Mouse (Mus musculus): ENCODE data around the gene Actn1. TPM values are rescaled to one million over a fixed set of nuclear protein-coding genes. Genes with fewer than 3 reads are reported as not detected.

Actn1 gene
- total RNA-seq (2012; rRNA removed) (4.9 and 5.5 TPM in 2 replicates), total RNA-seq (2014; rRNA removed) (2.4 and 2.7 TPM in 2 replicates), polyA plus RNA-seq (2012; ENCODE audit: insufficient read length, low read depth) (10.9 and 13.2 TPM in 2 replicates)

DNA sequence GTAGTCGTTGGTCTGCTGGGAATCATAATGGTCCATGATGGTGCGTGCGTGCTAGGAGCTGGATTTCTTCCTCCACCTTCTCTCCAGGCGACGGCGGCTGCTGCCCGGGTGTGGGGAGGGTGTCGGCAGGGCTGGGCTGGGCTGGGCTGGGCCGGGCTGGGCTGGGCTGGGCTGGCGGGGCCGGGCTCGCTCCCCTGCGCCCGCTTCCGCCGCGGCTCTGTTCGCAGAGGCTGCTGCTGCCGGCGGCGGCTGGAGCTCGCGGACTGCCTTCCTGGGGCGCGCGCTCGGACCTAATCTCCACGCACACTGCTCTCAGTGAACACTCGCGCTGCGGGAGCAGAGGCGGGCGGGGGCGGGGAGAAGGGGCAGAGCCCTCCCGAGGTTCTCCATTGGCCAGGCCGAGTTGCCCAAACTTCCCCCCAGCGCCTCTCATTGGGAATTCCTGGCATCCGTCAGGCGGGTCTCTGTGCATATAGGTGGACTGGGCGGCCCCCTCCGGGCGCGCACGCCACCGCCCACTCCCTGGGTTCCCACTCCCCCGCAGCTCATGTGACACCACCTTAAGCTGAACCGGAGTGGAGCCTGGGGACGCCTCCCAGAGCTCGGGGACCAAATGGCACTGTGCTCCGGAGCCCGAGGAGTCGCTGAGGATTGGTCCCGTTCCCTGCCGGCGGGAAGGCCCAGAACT is at the start of gene Actn1:
Gene Actn1 (minus strand): TSS at position 316 of the 688 bp plus-strand sequence.
- H3K27me3 ChIP-seq (replicated peaks), result peaks cover 22% of the 10 kb centered on the region
- dilution Hi-C loops (cut with MboI; ENCODE audit: extremely low pct_ligation_motif_present, extremely low pct_unique_long_range_greater_than_20kb, low sequenced_read_pairs), result no loop called here
- peak within 1 kb of the TSS; percentile 79 for H3K4me2 ChIP-seq (ENCODE audit: insufficient read depth, low read depth, poor library complexity, severe bottlenecking)
- H3K9ac ChIP-seq (ENCODE audit: insufficient read depth, low read depth), result peak within 1 kb of the TSS; percentile 42; the same call in 1 of the 2 replicates
- DNase-seq (ENCODE audit: extremely low read depth), result peak; percentile 64
- H3K4me3 ChIP-seq (replicated peaks in 1 of 3; ENCODE audit: low read depth in 2 of 3, low read length in 2 of 3, poor library complexity in 1 of 3), result peak within 1 kb of the TSS; percentile 70 to 82 (median 70)
- in situ Hi-C loops (cut with MboI; ENCODE audit: low pct_ligation_motif_present, low pct_unique_long_range_greater_than_20kb, low sequenced_read_pairs), result no loop called here
- no peaks in the 10 kb centered on the region for H3K9me3 ChIP-seq (replicated peaks; ENCODE audit: low read length)
- no peak within 1 kb of the TSS for H3K27ac ChIP-seq (ENCODE audit: insufficient read depth, low read depth)
- peak; percentile 79 for TF ChIP-seq CHD2 (IDR thresholded peaks at IDR 0.05; ENCODE audit: low read length)
- no peak for TF ChIP-seq IRF4 (IDR thresholded peaks at IDR 0.05; ENCODE audit: low read depth, low read length)
- peak; percentile 56 for TF ChIP-seq BHLHE40 (IDR thresholded peaks at IDR 0.05; ENCODE audit: low read depth, low read length)
- TF ChIP-seq NRF1 (IDR thresholded peaks at IDR 0.05; ENCODE audit: low read depth, low read length), result 0 out of 2 replicates have a peak, but pooled peaks have one; percentile 4
- TF ChIP-seq MAFK (IDR thresholded peaks at IDR 0.05; ENCODE audit: insufficient replicate concordance, low read length), result no peak
- TF ChIP-seq TCF12 (IDR thresholded peaks at IDR 0.05; ENCODE audit: low read depth, low read length), result peak; percentile 18; the same call in 1 of the 2 replicates
- TF ChIP-seq NELFE (IDR thresholded peaks at IDR 0.05; ENCODE audit: low read depth, low read length), result no peak
- peak; percentile 36; the same call in 1 of the 2 replicates for TF ChIP-seq POLR2A (IDR thresholded peaks at IDR 0.05; ENCODE audit: low read depth, low read length)
- TF ChIP-seq EP300 (IDR thresholded peaks at IDR 0.05; ENCODE audit: low read length), result no peak
- 0 out of 2 replicates have a peak, but pooled peaks have one; percentile 25 for TF ChIP-seq ZMIZ1 (IDR thresholded peaks at IDR 0.05; ENCODE audit: low read depth, low read length)
- 0 out of 2 replicates have a peak, but pooled peaks have one; percentile 72 for TF ChIP-seq UBTF (IDR thresholded peaks at IDR 0.05; ENCODE audit: low read depth, low read length)
- TF ChIP-seq USF1 (IDR thresholded peaks at IDR 0.05; ENCODE audit: low read depth, low read length), result peak; percentile 25; the same call in 1 of the 2 replicates
- no peaks in the 10 kb centered on the region for H3K36me3 ChIP-seq (replicated peaks in 1 of 2; ENCODE audit: control insufficient read depth in 1 of 2, insufficient read depth in 1 of 2, low read length in 1 of 2)
- peaks cover 0 to 15% of the 10 kb centered on the region in 2 experiments; a peak in 2 of 4 replicates for H3K4me1 ChIP-seq (ENCODE audit: control insufficient read depth in 1 of 2, insufficient read depth in 2 of 2)
- no peaks in the 10 kb centered on the region for H3K79me2 ChIP-seq (replicated peaks; ENCODE audit: control insufficient read depth, extremely low read depth, insufficient read depth, poor library complexity, severe bottlenecking)

DNA sequence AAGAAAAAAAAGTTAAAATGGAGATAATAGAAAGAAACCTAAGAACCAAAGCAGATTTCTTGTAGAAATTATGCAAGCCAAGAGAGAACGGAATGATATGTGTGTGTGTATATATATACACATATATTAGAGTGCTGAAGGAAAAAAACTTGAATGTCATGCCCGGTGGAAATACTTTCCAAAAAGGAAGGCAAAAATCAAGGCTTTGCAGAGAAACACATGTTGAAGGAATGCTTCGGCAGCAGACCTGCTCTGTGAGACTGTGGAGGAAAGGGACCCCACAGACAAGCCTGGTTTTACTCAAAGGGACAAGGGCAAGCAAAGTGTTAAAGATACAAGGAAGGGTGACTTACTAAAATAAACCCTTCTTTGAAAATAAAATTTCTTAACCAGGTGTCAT is 47.4 kb upstream of the Actn1 start:
- H3K4me2 ChIP-seq (ENCODE audit: insufficient read depth, low read depth, poor library complexity, severe bottlenecking), result no peak overlapping the region
- in situ Hi-C loops (cut with MboI; ENCODE audit: low pct_ligation_motif_present, low pct_unique_long_range_greater_than_20kb, low sequenced_read_pairs) (no loop called here), dilution Hi-C loops (cut with MboI; ENCODE audit: extremely low pct_ligation_motif_present, extremely low pct_unique_long_range_greater_than_20kb, low sequenced_read_pairs) (no loop called here)
- no peak overlapping the region for H3K9ac ChIP-seq (ENCODE audit: insufficient read depth, low read depth)
- H3K27me3 ChIP-seq (replicated peaks), result peaks cover 8% of the 10 kb centered on the region
- DNase-seq (ENCODE audit: extremely low read depth), result no peak
- H3K79me2 ChIP-seq (replicated peaks; ENCODE audit: control insufficient read depth, extremely low read depth, insufficient read depth, poor library complexity, severe bottlenecking), result no peaks in the 10 kb centered on the region
- no peak overlapping the region for H3K27ac ChIP-seq (ENCODE audit: insufficient read depth, low read depth)
- TF ChIP-seq UBTF (IDR thresholded peaks at IDR 0.05; ENCODE audit: low read depth, low read length), result no peak
- no peak for TF ChIP-seq ZNF384 (IDR thresholded peaks at IDR 0.05; ENCODE audit: low read depth, low read length)
- TF ChIP-seq IRF4 (IDR thresholded peaks at IDR 0.05; ENCODE audit: low read depth, low read length), result no peak
- TF ChIP-seq CHD2 (IDR thresholded peaks at IDR 0.05; ENCODE audit: low read length), result no peak
- no peak for TF ChIP-seq MEF2A (IDR thresholded peaks at IDR 0.05; ENCODE audit: borderline replicate concordance, low read depth, low read length)
- TF ChIP-seq EP300 (IDR thresholded peaks at IDR 0.05; ENCODE audit: low read length), result no peak
- TF ChIP-seq PAX5 (IDR thresholded peaks at IDR 0.05; ENCODE audit: low read length), result no peak
- no peak for TF ChIP-seq KAT2A (IDR thresholded peaks at IDR 0.05; ENCODE audit: insufficient replicate concordance, low read length)
- TF ChIP-seq HCFC1 (IDR thresholded peaks at IDR 0.05; ENCODE audit: low read depth, low read length), result no peak
- no peak for TF ChIP-seq JUND (conservative IDR thresholded peaks at IDR 0.05; ENCODE audit: low read depth, low read length)
- no peak for TF ChIP-seq SMC3 (IDR thresholded peaks at IDR 0.05; ENCODE audit: low read depth, low read length)
- TF ChIP-seq RCOR1 (conservative IDR thresholded peaks at IDR 0.05; ENCODE audit: low read depth, low read length), result no peak
- no peak for TF ChIP-seq POLR2A (IDR thresholded peaks at IDR 0.05; ENCODE audit: low read depth, low read length)
- TF ChIP-seq ZC3H11A (IDR thresholded peaks at IDR 0.05; ENCODE audit: low read depth, low read length), result no peak
- no peak for TF ChIP-seq NELFE (IDR thresholded peaks at IDR 0.05; ENCODE audit: low read depth, low read length)
- TF ChIP-seq MYC (IDR thresholded peaks at IDR 0.05; ENCODE audit: low read depth, low read length), result no peak
- H3K4me1 ChIP-seq (ENCODE audit: control insufficient read depth in 1 of 2, insufficient read depth in 2 of 2), result no peaks in the 10 kb centered on the region
- peaks cover 8% of the 10 kb centered on the region for H3K9me3 ChIP-seq (replicated peaks; ENCODE audit: low read length)
- no peaks in the 10 kb centered on the region for H3K36me3 ChIP-seq (replicated peaks in 1 of 2; ENCODE audit: control insufficient read depth in 1 of 2, insufficient read depth in 1 of 2, low read length in 1 of 2)
- no peak overlapping the region for H3K4me3 ChIP-seq (replicated peaks in 1 of 3; ENCODE audit: low read depth in 2 of 3, low read length in 2 of 3, poor library complexity in 1 of 3)
